Mouse (Mus musculus) regulatory T cell (primary cell): Measurements from ENCODE around the gene Bag6.

Experiments used
- in situ Hi-C: fragments of 300-600 bp; cut with MboI, MseI; formaldehyde crosslinking; loops from one replicate; pipeline ENCODE4 v1.15.1; 2025; ENCODE audit warnings: high pct_unique_total_duplicates

The Bag6 gene

GRCm38 (mm10) chr17:35111774-35112173 is 23.2 kb upstream of the Bag6 start:
- in situ Hi-C loops: no loop called here

GRCm38 (mm10) chr17:35115046-35116019 is 19.6 kb upstream of the Bag6 start, which contains the start of gene Ly6g5b:
TSS of gene Ly6g5b (minus strand) at chr17:35115428.
- in situ Hi-C loops: no loop called here

- in situ Hi-C loops: loop anchor here (5.0 kb wide), 1 partner anchor 68 kb away; no protein-coding TSS in a partner anchor
Measured at GRCm38 (mm10) chr17:35120745-35121142, 14.2 kb upstream of the Bag6 start.

- in situ Hi-C loops: loop anchor here (5.0 kb wide), 1 partner anchor 69 kb away; no protein-coding TSS in a partner anchor
Measured at GRCm38 (mm10) chr17:35121143-35121799, 13.7 kb upstream of the Bag6 start, which contains the start of gene Gpank1. TSS of gene Gpank1 (plus strand) at chr17:35121455.

- in situ Hi-C loops: loop anchor here (5.0 kb wide), 1 partner anchor 70 kb away; no protein-coding TSS in a partner anchor
Measured at GRCm38 (mm10) chr17:35121871-35122303, 13.1 kb upstream of the Bag6 start, which contains the start of gene Csnk2b. TSS of gene Csnk2b (minus strand) at chr17:35122053.

- in situ Hi-C loops: loop anchor here (5.0 kb wide), 1 partner anchor 71 kb away; no protein-coding TSS in a partner anchor
Measured at GRCm38 (mm10) chr17:35123287-35123686, 11.7 kb upstream of the Bag6 start.

- in situ Hi-C loops: loop anchor here (5.0 kb wide), 1 partner anchor 72 kb away; no protein-coding TSS in a partner anchor
Measured at GRCm38 (mm10) chr17:35124261-35124896, 10.6 kb upstream of the Bag6 start.

GRCm38 (mm10) chr17:35125081-35125480 is 9.9 kb upstream of the Bag6 start:
- in situ Hi-C loops: no loop called here

GRCm38 (mm10) chr17:35125578-35125977 is 9.4 kb upstream of the Bag6 start:
- in situ Hi-C loops: no loop called here

- in situ Hi-C loops: no loop called here
Measured at GRCm38 (mm10) chr17:35126206-35126611, 8.8 kb upstream of the Bag6 start, which contains the start of gene D17H6S53E. TSS of gene D17H6S53E (plus strand) at chr17:35126373.

- in situ Hi-C loops: no loop called here
Measured at GRCm38 (mm10) chr17:35127017-35127416, 8.0 kb upstream of the Bag6 start.

GRCm38 (mm10) chr17:35128996-35129395 is 6.0 kb upstream of the Bag6 start:
- in situ Hi-C loops: no loop called here

- in situ Hi-C loops: no loop called here
Measured at GRCm38 (mm10) chr17:35131038-35131437, 3.9 kb upstream of the Bag6 start.

- in situ Hi-C loops: no loop called here
Measured at GRCm38 (mm10) chr17:35131500-35132173, 3.3 kb upstream of the Bag6 start, which contains the start of gene Apom. TSS of gene Apom (minus strand) at chr17:35132050.

GRCm38 (mm10) chr17:35132174-35132560 is 2.8 kb upstream of the Bag6 start:
- in situ Hi-C loops: no loop called here

GRCm38 (mm10) chr17:35133517-35133916 is 1.5 kb upstream of the Bag6 start:
- in situ Hi-C loops: no loop called here

GRCm38 (mm10) chr17:35135591-35136320 is 778 bp downstream of the Bag6 start:
- in situ Hi-C loops: no loop called here

GRCm38 (mm10) chr17:35139269-35139668 is 4.3 kb downstream of the Bag6 start:
- in situ Hi-C loops: no loop called here

GRCm38 (mm10) chr17:35140490-35140996 is 5.6 kb downstream of the Bag6 start:
- in situ Hi-C loops: no loop called here

- in situ Hi-C loops: no loop called here
Measured at GRCm38 (mm10) chr17:35141971-35142370, 7.0 kb downstream of the Bag6 start.
